Mouse (Mus musculus) MEL (cell line): ENCODE measurements at regions not wholly inside any gene's neighbourhood (a gene's known extent, or its start where the extent isn't known, plus 50 kb on each side); places are given as distances from the start of the nearest gene placed in this dataset.

Experiments used
- DNase-seq: peaks from one replicate; pipeline ENCODE4 v3.0.0; 2011; ENCODE audit warnings: low read depth, low spot score
- H3K27ac ChIP-seq: 2 replicates; pipeline ENCODE4 v1.5.1; 2012; ENCODE audit warnings: low read depth, mild to moderate bottlenecking, control low read depth, low read length, moderate library complexity; ENCODE audit not compliant: control insufficient read depth
- H3K27me3 ChIP-seq, 2 experiments: fragments of 150-350 bp in 1 of 2; sonication (generic) in 1 of 2; 2 replicates each; pipeline ENCODE4 v1.6.1; 2012; ENCODE audit warnings: low read length in 2 of 2, mild to moderate bottlenecking in 2 of 2, improper control_type of control experiment in 1 of 2, moderate library complexity in 1 of 2; ENCODE audit not compliant: insufficient read depth in 2 of 2, control insufficient read depth in 1 of 2
- H3K36me3 ChIP-seq, 2 experiments: 2 replicates each; pipeline ENCODE4 v1.6.1; 2012 to 2014; ENCODE audit warnings: low read length in 2 of 2, improper control_type of control experiment in 1 of 2, inconsistent platforms in 1 of 2, mild to moderate bottlenecking in 1 of 2; ENCODE audit not compliant: insufficient read depth in 2 of 2, control insufficient read depth in 1 of 2
- H3K4me1 ChIP-seq, 2 experiments: fragments of 150-350 bp in 1 of 2; sonication (generic) in 1 of 2; 2 replicates each; pipeline ENCODE4 v1.6.1; 2012; ENCODE audit warnings: low read length in 2 of 2, improper control_type of control experiment in 1 of 2, mild to moderate bottlenecking in 1 of 2; ENCODE audit not compliant: insufficient read depth in 2 of 2, control insufficient read depth in 1 of 2
- H3K4me3 ChIP-seq, 2 experiments: fragments of 150-350 bp in 1 of 2; sonication (generic) in 1 of 2; 2 replicates each; pipeline ENCODE4 v1.5.1; 2012; ENCODE audit warnings: low read depth in 2 of 2, low read length in 2 of 2, mild to moderate bottlenecking in 2 of 2, moderate library complexity in 2 of 2, control low read depth in 1 of 2, improper control_type of control experiment in 1 of 2; ENCODE audit not compliant: control insufficient read depth in 1 of 2, insufficient read depth in 1 of 2
- H3K79me2 ChIP-seq: 2 replicates; pipeline ENCODE4 v1.6.1; 2012; ENCODE audit warnings: mild to moderate bottlenecking, low read length, moderate library complexity; ENCODE audit not compliant: control insufficient read depth, poor library complexity, insufficient read depth
- H3K9ac ChIP-seq: 2 replicates; pipeline ENCODE4 v1.6.1; 2012; ENCODE audit warnings: low read depth, mild to moderate bottlenecking, control low read depth, low read length, moderate library complexity; ENCODE audit not compliant: control insufficient read depth, poor library complexity, severe bottlenecking
- H3K9me3 ChIP-seq: fragments of 150-350 bp; sonication (generic); replicated peaks from 2 replicates; pipeline ENCODE4 v1.6.1; 2012; ENCODE audit warnings: mild to moderate bottlenecking, low read length, improper control_type of control experiment, moderate library complexity; ENCODE audit not compliant: insufficient read depth
- BHLHE40 ChIP-seq: IDR thresholded peaks from 2 replicates; pipeline ENCODE4 v1.6.1; 2012; ENCODE audit warnings: low read depth, mild to moderate bottlenecking, inconsistent platforms, low read length, improper control_type of control experiment, borderline replicate concordance
- CHD1 ChIP-seq: IDR thresholded peaks from 2 replicates; pipeline ENCODE4 v1.6.1; 2012; ENCODE audit warnings: low read depth, mild to moderate bottlenecking, inconsistent platforms, low read length, improper control_type of control experiment
- CTCF ChIP-seq, 3 experiments: IDR thresholded peaks in 2 of 3; conservative IDR thresholded peaks in 1 of 3; 2 replicates each; pipeline ENCODE4 v1.5.1; 2011 to 2012; ENCODE audit warnings: low read length in 3 of 3, low read depth in 2 of 3, mild to moderate bottlenecking in 2 of 3, improper control_type of control experiment in 1 of 3, inconsistent platforms in 1 of 3, mixed read lengths in 1 of 3, moderate library complexity in 1 of 3; ENCODE audit not compliant: control insufficient read depth in 1 of 3, insufficient read depth in 1 of 3, poor library complexity in 1 of 3, severe bottlenecking in 1 of 3
- E2F4 ChIP-seq: IDR thresholded peaks from 2 replicates; pipeline ENCODE4 v1.6.1; 2011; ENCODE audit warnings: low read depth, low read length, improper control_type of control experiment, borderline replicate concordance
- ELF1 ChIP-seq: IDR thresholded peaks from 2 replicates; pipeline ENCODE4 v1.6.1; 2014; ENCODE audit warnings: low read depth, mild to moderate bottlenecking, inconsistent platforms, low read length, improper control_type of control experiment, moderate library complexity
- ETS1 ChIP-seq: IDR thresholded peaks from 2 replicates; pipeline ENCODE4 v1.6.1; 2012; ENCODE audit warnings: low read depth, mild to moderate bottlenecking, inconsistent platforms, low read length, improper control_type of control experiment, moderate library complexity
- HCFC1 ChIP-seq: IDR thresholded peaks from 2 replicates; pipeline ENCODE4 v1.6.1; 2012; ENCODE audit warnings: low read depth, mild to moderate bottlenecking, inconsistent platforms, low read length, improper control_type of control experiment, moderate library complexity
- KAT2A ChIP-seq: conservative IDR thresholded peaks from 2 replicates; pipeline ENCODE4 v1.6.1; 2012; ENCODE audit warnings: low read depth, low read length, improper control_type of control experiment, inconsistent platforms
- MAFK ChIP-seq: IDR thresholded peaks from 2 replicates; pipeline ENCODE4 v1.6.1; 2011; ENCODE audit warnings: low read depth, mild to moderate bottlenecking, low read length, improper control_type of control experiment, borderline replicate concordance
- MAZ ChIP-seq: IDR thresholded peaks from 2 replicates; pipeline ENCODE4 v1.6.1; 2012; ENCODE audit warnings: low read depth, mild to moderate bottlenecking, inconsistent platforms, low read length, improper control_type of control experiment
- NELFE ChIP-seq: IDR thresholded peaks from 2 replicates; pipeline ENCODE4 v1.6.1; 2011; ENCODE audit warnings: low read depth, low read length, improper control_type of control experiment
- NRF1 ChIP-seq: IDR thresholded peaks from 2 replicates; pipeline ENCODE4 v1.6.1; 2014; ENCODE audit warnings: low read depth, mild to moderate bottlenecking, inconsistent platforms, low read length, improper control_type of control experiment, moderate library complexity; ENCODE audit not compliant: poor library complexity, insufficient read depth, severe bottlenecking
- POLR2A ChIP-seq, 2 experiments: IDR thresholded peaks; 2 replicates each; pipeline ENCODE4 v1.6.1; 2011 to 2012; ENCODE audit warnings: low read length in 2 of 2, mild to moderate bottlenecking in 2 of 2, control low read depth in 1 of 2, improper control_type of control experiment in 1 of 2, low read depth in 1 of 2, moderate library complexity in 1 of 2; ENCODE audit not compliant: control insufficient read depth in 1 of 2, insufficient read depth in 1 of 2, poor library complexity in 1 of 2
- POLR2AphosphoS5 ChIP-seq: IDR thresholded peaks from 2 replicates; pipeline ENCODE4 v1.6.1; 2012; ENCODE audit warnings: low read depth, borderline replicate concordance, mild to moderate bottlenecking, inconsistent platforms, low read length, moderate library complexity, mixed read lengths
- RCOR1 ChIP-seq: IDR thresholded peaks from 2 replicates; pipeline ENCODE4 v1.6.1; 2012; ENCODE audit warnings: low read depth, mild to moderate bottlenecking, inconsistent platforms, low read length, improper control_type of control experiment
- TAL1 ChIP-seq: IDR thresholded peaks from 2 replicates; pipeline ENCODE4 v1.6.1; 2012; ENCODE audit warnings: mild to moderate bottlenecking, inconsistent platforms, low read length, moderate library complexity, mixed read lengths
- TBP ChIP-seq: IDR thresholded peaks from 2 replicates; pipeline ENCODE4 v1.8.0; 2011; ENCODE audit warnings: low read depth, low read length, improper control_type of control experiment
- USF2 ChIP-seq, 2 experiments: IDR thresholded peaks; 2 replicates each; pipeline ENCODE4 v1.6.1; 2011 to 2012; ENCODE audit warnings: improper control_type of control experiment in 2 of 2, low read length in 2 of 2, borderline replicate concordance in 1 of 2, inconsistent platforms in 1 of 2, low read depth in 1 of 2, mild to moderate bottlenecking in 1 of 2; ENCODE audit not compliant: insufficient read depth in 1 of 2
- ZC3H11A ChIP-seq: IDR thresholded peaks from 2 replicates; pipeline ENCODE4 v1.6.1; 2012; ENCODE audit warnings: low read depth, mild to moderate bottlenecking, inconsistent platforms, low read length, improper control_type of control experiment
- ZNF384 ChIP-seq: IDR thresholded peaks from 2 replicates; pipeline ENCODE4 v1.6.1; 2012; ENCODE audit warnings: low read depth, mild to moderate bottlenecking, inconsistent platforms, low read length, improper control_type of control experiment

GRCm38 (mm10) chr9:85112928-85113327, 199.6 kb upstream of the Gm11114 start:
- H3K27ac ChIP-seq, result no peak overlapping the region

GRCm38 (mm10) chr9:85114234-85114633, 198.3 kb upstream of the Gm11114 start:
- no peak for TF ChIP-seq E2F4
- H3K9me3 ChIP-seq, result no peaks in the 10 kb centered on the region
- H3K27ac ChIP-seq, result no peak overlapping the region
- no peaks in the 10 kb centered on the region for H3K4me1 ChIP-seq
- H3K27me3 ChIP-seq, result no peaks in the 10 kb centered on the region
- no peak overlapping the region for H3K4me3 ChIP-seq
- no peak for DNase-seq
- no peaks in the 10 kb centered on the region for H3K36me3 ChIP-seq
- no peak overlapping the region for H3K9ac ChIP-seq
- H3K79me2 ChIP-seq, result no peaks in the 10 kb centered on the region

More at GRCm38 (mm10) chr9:85112928-85113327, 199.6 kb upstream of the Gm11114 start:
- Histone ChIP-seq H3K9ac (no peak overlapping the region), H3K36me3 (no peaks in the 10 kb centered on the region), H3K9me3 (no peaks in the 10 kb centered on the region), H3K79me2 (no peaks in the 10 kb centered on the region), H3K4me1 (no peaks in the 10 kb centered on the region), H3K4me3 (no peak overlapping the region), H3K27me3 (no peaks in the 10 kb centered on the region)
- TF ChIP-seq TBP (no peak), MAZ (no peak), ELF1 (no peak), KAT2A (no peak), POLR2AphosphoS5 (no peak)
- DNase-seq, result no peak

GRCm38 (mm10) chr9:85120061-85120460, 192.5 kb upstream of the Gm11114 start:
- Histone ChIP-seq H3K4me3 (no peak overlapping the region), H3K9ac (no peak overlapping the region), H3K9me3 (no peaks in the 10 kb centered on the region), H3K27ac (no peak overlapping the region), H3K27me3 (no peaks in the 10 kb centered on the region), H3K4me1 (no peaks in the 10 kb centered on the region), H3K79me2 (no peaks in the 10 kb centered on the region)
- no peak for DNase-seq
- no peak for TF ChIP-seq NRF1
- TF ChIP-seq CHD1, result no peak
- no peak for TF ChIP-seq ZC3H11A
- TF ChIP-seq, all 39 proteins: peak for 0
- H3K36me3 ChIP-seq, result no peaks in the 10 kb centered on the region

GRCm38 (mm10) chr9:85121059-85121458, 191.5 kb upstream of the Gm11114 start:
- Histone ChIP-seq H3K27ac (no peak overlapping the region), H3K4me1 (no peaks in the 10 kb centered on the region), H3K79me2 (no peaks in the 10 kb centered on the region), H3K27me3 (no peaks in the 10 kb centered on the region), H3K9ac (no peak overlapping the region), H3K4me3 (no peak overlapping the region), H3K9me3 (no peaks in the 10 kb centered on the region), H3K36me3 (no peaks in the 10 kb centered on the region)
- no peak for DNase-seq
- TF ChIP-seq TAL1, result no peak
- no peak for TF ChIP-seq USF2 (IDR thresholded peaks at IDR 0.05; ENCODE audit: borderline replicate concordance in 1 of 2, insufficient read depth in 1 of 2, low read depth in 1 of 2, low read length in 2 of 2)
- no peak for TF ChIP-seq MAFK
- no peak for TF ChIP-seq POLR2A (IDR thresholded peaks at IDR 0.05; ENCODE audit: control insufficient read depth in 1 of 2, insufficient read depth in 1 of 2, low read depth in 1 of 2, low read length in 2 of 2, poor library complexity in 1 of 2)
- no peak for TF ChIP-seq ZNF384
- no peak for TF ChIP-seq ETS1
- TF ChIP-seq ZC3H11A, result no peak
- no peak for TF ChIP-seq BHLHE40
- TF ChIP-seq ELF1, result no peak
- TF ChIP-seq TBP, result no peak
- TF ChIP-seq MAZ, result no peak
- TF ChIP-seq NELFE, result no peak
- no peak for TF ChIP-seq HCFC1
- no peak for TF ChIP-seq CTCF (IDR thresholded peaks at IDR 0.05 in 2 of 3, conservative IDR thresholded peaks at IDR 0.05 in 1 of 3; ENCODE audit: control insufficient read depth in 1 of 3, insufficient read depth in 1 of 3, low read depth in 2 of 3, low read length in 3 of 3, poor library complexity in 1 of 3, severe bottlenecking in 1 of 3)
- no peak for TF ChIP-seq E2F4
- TF ChIP-seq RCOR1, result no peak
